Mouse (Mus musculus) embryonic fibroblast, embryonic 13.5 days (primary cell): Measurements from ENCODE around the gene Ybx3.

Source experiments
- CTCF ChIP-seq: IDR thresholded peaks from 2 replicates; pipeline ENCODE4 v1.5.1; 2011; ENCODE audit warnings: mild to moderate bottlenecking, control low read depth, low read length, moderate library complexity, borderline replicate concordance; ENCODE audit not compliant: insufficient read depth
- POLR2A ChIP-seq: IDR thresholded peaks from 2 replicates; pipeline ENCODE4 v1.6.1; 2011; ENCODE audit warnings: low read depth, mild to moderate bottlenecking, control low read depth, low read length, moderate library complexity

DNA sequence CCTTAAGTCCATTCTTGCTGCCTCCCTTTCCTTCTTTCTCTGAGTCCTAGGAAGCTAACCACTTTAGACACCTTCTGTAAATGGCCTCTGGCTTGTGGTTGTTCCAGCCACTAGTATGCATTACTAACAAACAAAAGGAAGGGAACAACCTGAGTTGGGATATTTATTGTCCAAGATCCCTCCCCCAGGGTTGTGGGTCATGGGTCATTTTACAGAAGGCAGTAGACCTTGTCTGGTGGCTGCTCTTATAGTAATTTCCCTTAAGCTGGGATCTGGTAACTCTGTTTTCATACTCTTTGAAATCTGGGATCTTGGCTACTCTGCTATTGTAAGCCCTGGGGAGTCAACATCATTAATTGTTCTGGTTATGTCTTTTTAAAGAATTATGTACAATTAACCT is 18.7 kb upstream of the Ybx3 start:
- TF ChIP-seq POLR2A, result no peak
- no peak for TF ChIP-seq CTCF
